Mouse (Mus musculus) olfactory bulb, adult 2 months (tissue): ENCODE measurements around the gene Dock8. TPM values are rescaled to one million over a fixed set of nuclear protein-coding genes. Genes with fewer than 3 reads are reported as not detected.

Experiments
- H3K27ac ChIP-seq: fragments of 200-500 bp; 2 replicates; pipeline ENCODE4 v1.5.1; 2012; ENCODE audit warnings: low read depth, low read length; ENCODE audit not compliant: insufficient read depth
- H3K4me1 ChIP-seq: fragments of 200-500 bp; 2 replicates; pipeline ENCODE4 v1.6.1; 2012; ENCODE audit warnings: low read length; ENCODE audit not compliant: control insufficient read depth, insufficient read depth
- H3K4me3 ChIP-seq: fragments of 200-500 bp; 2 replicates; pipeline ENCODE4 v1.5.1; 2012; ENCODE audit warnings: mild to moderate bottlenecking, low read depth, low read length, moderate library complexity; ENCODE audit not compliant: insufficient read depth
- CTCF ChIP-seq: fragments of 200-500 bp; IDR thresholded peaks from 2 replicates; pipeline ENCODE4 v1.5.1; 2012; ENCODE audit warnings: low read depth, mild to moderate bottlenecking, low read length, moderate library complexity; ENCODE audit not compliant: insufficient read depth
- POLR2A ChIP-seq: fragments of 200-500 bp; IDR thresholded peaks from 2 replicates; pipeline ENCODE4 v1.6.1; 2012; ENCODE audit warnings: mild to moderate bottlenecking, low read depth, low read length, moderate library complexity; ENCODE audit not compliant: insufficient read depth
- WGBS: fragments of 180-500 bp; shearing (Covaris S2); methylation state at CpG from one replicate; pipeline ENCODE4 v1.1.7; 2018; 5-methylcytosine and 5-hydroxymethylcytosine counted together
- polyA plus RNA-seq: library from polyadenylated mRNA; stranded (reverse); fragments of >200 nt; gene quantifications from 2 replicates; pipeline ENCODE4 v1.2.4, GENCODE M21; 2012; ENCODE audit warnings: low replicate concordance; ENCODE audit not compliant: missing spikeins, insufficient read depth, insufficient read length

The Dock8 gene
- polyA plus RNA-seq, 1 experiment: not detected

DNA sequence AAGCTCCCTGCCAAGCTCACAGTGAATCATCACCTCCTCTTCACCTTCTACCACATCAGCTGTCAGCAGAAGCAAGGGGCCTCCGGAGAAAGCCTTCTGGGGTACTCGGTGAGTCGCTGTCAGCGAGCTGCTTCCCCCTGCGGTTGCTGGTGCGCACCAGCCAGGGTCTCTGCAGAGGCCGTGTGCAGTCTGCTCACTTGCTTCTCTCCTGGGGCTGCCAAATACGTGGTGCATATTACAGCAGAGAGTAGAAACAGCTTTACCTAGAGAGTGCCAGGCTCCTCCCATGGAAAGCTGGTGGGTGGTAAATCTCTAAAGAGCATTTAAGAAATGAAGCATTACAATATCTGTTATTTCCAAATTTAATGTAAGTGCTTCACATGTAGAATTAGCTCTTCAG, 123.1 kb downstream of the Dock8 start:
- 62% methylated on average over 8 of the region's 8 CpGs for WGBS
- Histone ChIP-seq H3K4me1 (peaks cover 4% of the 10 kb centered on the region), H3K27ac (no peak overlapping the region), H3K4me3 (no peak overlapping the region)
- no peak for TF ChIP-seq CTCF
- TF ChIP-seq POLR2A: no peak

GRCm38 (mm10) chr19:25123031-25123430, 123.7 kb downstream of the Dock8 start:
- Histone ChIP-seq H3K27ac (no peak overlapping the region), H3K4me1 (peaks cover 4% of the 10 kb centered on the region), H3K4me3 (no peak overlapping the region)
- WGBS: 77% methylated on average over 13 of the region's 13 CpGs
- TF ChIP-seq POLR2A (no peak), CTCF (no peak)

DNA sequence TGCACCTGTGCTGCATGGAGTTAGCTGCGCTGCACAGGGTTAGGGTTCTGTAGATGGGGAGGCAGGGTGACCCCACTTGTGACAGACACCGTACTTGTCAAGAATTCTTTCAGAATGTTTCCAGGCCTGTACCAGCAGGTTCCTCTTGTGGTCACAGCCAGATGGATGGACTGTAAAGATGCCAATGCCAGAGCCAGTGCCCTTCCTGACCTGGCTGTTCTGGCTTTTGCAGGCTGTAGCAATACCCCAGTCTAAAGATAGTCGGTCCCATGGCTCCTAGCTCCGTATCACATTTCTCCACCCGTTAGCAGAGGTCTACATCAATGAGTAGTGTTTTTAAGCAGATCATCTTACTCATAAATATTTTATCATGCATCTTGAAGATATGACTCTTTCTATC, 124.1 kb downstream of the Dock8 start:
- no peak for TF ChIP-seq CTCF
- TF ChIP-seq POLR2A: no peak
- H3K4me1 ChIP-seq: peaks cover 4% of the 10 kb centered on the region
- no peak overlapping the region for H3K27ac ChIP-seq
- WGBS: 92% methylated on average over 5 of the region's 5 CpGs
- H3K4me3 ChIP-seq: no peak overlapping the region

- TF ChIP-seq POLR2A (no peak), CTCF (no peak)
- Histone ChIP-seq H3K4me1 (no peaks in the 10 kb centered on the region), H3K4me3 (no peak overlapping the region), H3K27ac (no peak overlapping the region)
- 5% methylated on average over 4 of the region's 4 CpGs for WGBS
Measured at GRCm38 (mm10) chr19:25132322-25132721, 133.0 kb downstream of the Dock8 start.

- 85% methylated on average over 2 of the region's 2 CpGs for WGBS
- no peak overlapping the region for H3K27ac ChIP-seq
- no peak overlapping the region for H3K4me3 ChIP-seq
- TF ChIP-seq POLR2A (no peak), CTCF (no peak)
- no peaks in the 10 kb centered on the region for H3K4me1 ChIP-seq
Measured at GRCm38 (mm10) chr19:25133959-25134358, 134.6 kb downstream of the Dock8 start.

- WGBS: 86% methylated on average over 1 of the region's 1 CpGs
- Histone ChIP-seq H3K4me1 (no peaks in the 10 kb centered on the region), H3K4me3 (no peak overlapping the region), H3K27ac (no peak overlapping the region)
- TF ChIP-seq CTCF (no peak), POLR2A (no peak)
Measured at GRCm38 (mm10) chr19:25136171-25136570, 136.8 kb downstream of the Dock8 start.

DNA sequence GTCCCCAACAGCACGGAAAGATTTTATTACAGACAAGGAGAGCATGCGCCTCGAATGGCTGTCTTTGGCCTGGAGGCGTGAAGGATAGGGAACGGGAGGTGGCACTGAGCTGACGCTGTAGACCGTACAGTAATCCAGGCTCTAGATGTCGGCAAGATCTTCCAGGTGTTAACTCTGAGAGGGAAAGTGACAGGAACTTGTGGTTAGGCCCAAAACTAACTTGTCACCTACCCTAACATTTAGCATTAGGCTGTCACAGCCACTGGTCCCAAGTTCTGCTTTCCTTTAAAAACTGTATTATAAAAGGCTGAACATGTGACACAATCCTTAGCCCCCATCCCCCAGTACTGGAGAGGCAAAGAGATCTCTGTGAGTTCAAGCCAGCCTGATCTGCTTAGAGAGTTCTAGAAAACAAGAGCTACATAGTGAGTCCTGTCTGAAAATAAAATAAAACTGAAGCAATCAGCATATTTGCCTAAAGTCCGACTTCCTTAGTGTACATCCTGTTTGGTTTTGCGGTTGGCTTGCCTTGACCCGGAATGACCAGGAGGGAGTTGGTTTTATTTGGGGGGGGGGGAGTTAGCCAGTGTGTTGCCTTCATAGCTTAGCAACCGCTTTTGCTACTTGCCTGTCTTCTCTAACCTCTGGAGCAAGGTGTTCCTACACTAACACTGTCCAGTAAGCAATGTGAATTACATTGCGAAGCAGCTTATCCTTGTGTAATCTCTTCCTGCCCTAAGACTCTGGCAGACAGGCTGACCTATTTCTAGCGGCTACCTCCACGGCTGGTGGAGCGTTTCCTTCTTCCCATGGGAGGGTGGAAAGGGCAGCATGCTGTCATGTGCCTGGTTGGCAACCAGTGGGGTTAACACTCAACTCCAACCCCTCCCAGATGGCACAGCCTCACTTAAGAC, 138.8 kb downstream of the Dock8 start:
- Histone ChIP-seq H3K27ac (no peak overlapping the region), H3K4me3 (no peak overlapping the region), H3K4me1 (no peaks in the 10 kb centered on the region)
- WGBS: 89% methylated on average over 16 of the region's 16 CpGs
- no peak for TF ChIP-seq POLR2A
- TF ChIP-seq CTCF: no peak

- H3K27ac ChIP-seq: no peak overlapping the region
- H3K4me1 ChIP-seq: no peaks in the 10 kb centered on the region
- no peak overlapping the region for H3K4me3 ChIP-seq
- TF ChIP-seq CTCF (no peak), POLR2A (no peak)
- WGBS: 39% methylated on average over 17 of the region's 17 CpGs
Measured at GRCm38 (mm10) chr19:25144110-25145028, 145.0 kb downstream of the Dock8 start.

DNA sequence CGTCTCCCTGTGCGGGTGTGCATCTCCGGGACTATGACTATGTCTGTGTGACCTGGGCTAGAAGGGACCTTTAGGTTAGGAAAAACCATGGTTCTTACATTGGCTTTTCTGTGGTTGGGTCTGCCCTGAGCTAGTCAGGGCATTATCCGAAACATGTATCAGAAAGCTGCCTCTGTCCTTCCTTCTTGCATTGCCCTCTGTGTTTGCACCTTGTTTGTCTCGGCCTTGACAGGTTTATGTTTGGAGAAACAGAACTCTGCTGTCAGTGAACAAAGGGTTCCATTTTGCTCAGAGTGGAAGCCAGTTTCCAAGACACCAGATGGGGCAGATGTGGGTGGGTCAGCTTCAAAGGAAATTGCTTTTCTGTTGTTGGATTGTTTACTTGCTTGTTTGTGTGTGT, 145.8 kb downstream of the Dock8 start:
- no peaks in the 10 kb centered on the region for H3K4me1 ChIP-seq
- TF ChIP-seq CTCF (no peak), POLR2A (no peak)
- no peak overlapping the region for H3K4me3 ChIP-seq
- 55% methylated on average over 5 of the region's 5 CpGs for WGBS
- peak overlapping the region; percentile 16; the same call in 1 of the 2 replicates for H3K27ac ChIP-seq

DNA sequence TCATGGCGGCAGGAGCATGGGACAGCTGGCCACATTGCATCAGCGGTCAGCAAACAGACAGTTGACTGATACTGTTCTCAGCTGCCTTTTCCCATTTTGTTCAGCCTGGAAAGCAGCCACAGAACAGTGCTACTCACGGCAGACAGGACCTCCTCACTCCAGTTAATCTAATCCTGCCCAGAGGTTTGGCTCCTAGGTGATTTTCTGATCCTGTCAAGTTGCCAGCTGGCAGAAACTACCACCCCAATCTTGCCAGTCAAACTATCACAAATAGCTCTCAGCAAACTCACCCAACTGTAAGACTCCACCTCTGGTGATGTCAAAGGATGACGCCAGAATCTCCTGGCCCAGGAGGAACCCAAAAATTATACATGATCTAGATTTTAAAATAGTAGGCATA, 146.8 kb downstream of the Dock8 start:
- WGBS: 83% methylated on average over 4 of the region's 4 CpGs
- Histone ChIP-seq H3K27ac (no peak overlapping the region), H3K4me3 (no peak overlapping the region), H3K4me1 (no peaks in the 10 kb centered on the region)
- TF ChIP-seq POLR2A (no peak), CTCF (no peak)
